Mouse (Mus musculus) layer of hippocampus, adult 8-10 months (tissue): ENCODE data around the gene Inppl1. TPM values are rescaled to one million over a fixed set of nuclear protein-coding genes. Genes with fewer than 3 reads are reported as not detected.

Source experiments
- DNase-seq, 2 experiments: peaks; one replicate each; pipeline ENCODE4 v3.0.0; 2022; ENCODE audit warnings: low spot score in 2 of 2
- total RNA-seq, 4 experiments: library from RNA; stranded (reverse); gene quantifications; 2 replicates each; pipeline ENCODE4 v1.2.4; 2022

Inppl1 gene
- total RNA-seq, 4 experiments from 2014 or later, result 29.1 to 38.3 (median 32.4) TPM

GRCm38 (mm10) chr7:101847934-101848333, 9.9 kb upstream of the Inppl1 start:
- DNase-seq, result no peak

GRCm38 (mm10) chr7:101844186-101844585, 6.2 kb upstream of the Inppl1 start:
- no peak for DNase-seq

DNA sequence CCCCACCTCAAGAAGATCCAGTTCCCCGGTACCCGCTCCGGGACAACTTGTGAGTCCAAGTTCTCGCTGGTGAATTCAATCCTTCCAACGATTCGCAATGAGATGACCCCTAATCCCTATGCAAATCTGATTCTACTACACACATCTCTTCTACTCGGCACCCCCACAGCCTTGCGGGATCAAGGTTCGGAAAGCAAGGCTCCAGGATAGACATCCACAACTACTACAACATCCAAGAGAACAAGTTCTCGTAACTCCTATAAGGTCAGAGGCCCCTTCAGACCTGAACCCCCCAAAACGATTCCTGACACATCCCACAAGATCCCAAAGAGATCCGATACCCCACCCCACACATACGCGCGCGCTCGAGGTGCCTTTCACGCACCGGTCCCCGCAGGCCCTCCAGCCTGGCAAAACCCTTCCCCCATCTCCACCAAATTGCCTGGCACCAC, 849 bp downstream of the Inppl1 start:
- DNase-seq, result no peak

DNA sequence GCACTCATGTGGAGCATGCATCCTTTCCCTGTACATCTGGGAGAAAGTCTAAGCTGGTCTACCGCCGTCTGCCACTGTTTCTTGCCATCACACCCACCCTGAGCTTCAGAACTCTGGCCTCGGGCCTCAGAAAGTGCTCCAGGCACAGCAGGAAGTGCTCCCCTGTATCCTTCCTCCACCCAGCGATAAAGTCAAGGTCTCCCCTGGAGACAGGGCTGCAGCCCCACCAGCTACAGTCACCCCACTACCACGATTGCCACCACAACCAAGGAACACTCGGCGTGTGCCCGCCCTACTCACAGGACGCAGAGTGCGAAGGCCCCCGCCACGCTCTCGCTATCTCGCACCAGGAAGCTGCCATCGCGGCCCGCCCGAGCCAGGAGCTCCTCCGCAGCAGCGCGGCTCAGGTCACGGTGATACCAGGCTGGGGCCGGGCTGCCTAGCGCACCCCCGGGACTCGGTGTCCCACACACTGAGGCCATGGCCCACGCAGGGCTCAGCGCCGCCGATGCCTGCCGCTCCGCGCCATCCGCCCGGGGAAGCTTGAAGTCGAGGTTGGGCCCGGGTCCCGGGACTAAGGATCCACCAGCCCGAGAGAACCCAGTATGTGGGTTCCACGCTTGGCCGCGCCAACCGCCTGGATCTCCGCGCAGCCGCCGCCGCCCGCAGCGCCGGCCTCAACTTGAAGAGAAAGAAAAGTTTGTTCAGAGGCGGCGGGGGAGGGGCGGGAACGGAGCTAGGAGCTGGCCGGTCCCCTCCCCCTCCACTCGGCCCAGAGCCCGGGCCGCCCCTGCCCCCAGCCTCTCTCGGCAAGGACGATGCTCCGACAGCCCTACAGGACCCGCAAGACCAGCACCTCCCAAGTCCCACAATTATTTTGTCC, 1.5 kb downstream of the Inppl1 start:
- peak in 1 of 2 experiments; percentile 34 for DNase-seq

DNA sequence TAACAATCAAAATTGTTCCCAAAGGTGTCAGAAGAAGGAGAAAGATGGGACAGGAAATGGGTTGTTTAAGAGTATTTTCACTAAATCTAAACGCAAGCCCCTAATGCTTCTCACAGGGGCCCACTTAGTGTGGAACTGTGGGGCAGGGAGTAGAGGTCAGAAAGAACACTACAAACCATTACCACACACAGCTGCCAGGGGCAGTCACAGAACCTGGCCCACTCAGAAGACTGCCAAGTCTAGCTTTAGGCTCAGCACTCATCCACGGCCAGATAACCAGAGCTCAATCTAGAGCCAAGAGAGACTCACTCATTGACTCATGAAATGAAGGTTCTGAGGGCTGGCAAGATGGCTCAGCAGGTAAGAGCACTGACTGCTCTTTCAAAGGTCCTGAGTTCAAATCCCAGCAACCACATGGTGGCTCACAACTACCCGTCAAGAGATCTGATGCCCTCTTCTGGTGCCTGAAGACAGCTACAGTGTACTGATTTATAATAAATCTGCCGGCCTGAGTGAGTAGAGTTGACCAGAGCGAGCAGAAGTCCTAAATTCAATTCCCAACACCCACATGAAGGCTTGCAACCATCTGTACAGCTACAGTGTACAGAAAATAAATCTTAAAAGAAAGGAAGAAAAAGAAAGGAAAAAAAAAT, 2.4 kb downstream of the Inppl1 start:
- no peak for DNase-seq

DNA sequence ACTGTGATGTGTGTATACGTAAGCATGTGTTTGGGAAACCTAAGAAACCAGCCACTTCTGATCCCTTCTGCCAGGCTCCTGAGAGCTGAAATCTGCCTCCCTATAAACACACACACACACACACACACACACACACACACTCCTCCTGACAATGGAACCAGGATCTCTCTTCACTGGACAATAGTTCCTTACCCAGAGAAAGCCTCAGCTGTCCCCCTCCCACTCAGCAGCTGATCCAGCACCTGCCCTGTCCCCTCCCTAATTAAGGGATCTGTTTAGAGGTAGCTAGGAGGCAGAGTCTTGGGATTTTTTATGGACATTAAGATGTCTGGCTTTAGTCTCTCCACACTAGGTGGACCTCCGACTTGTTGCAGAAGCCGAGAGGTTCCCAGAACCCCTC, 3.1 kb downstream of the Inppl1 start:
- no peak for DNase-seq

DNA sequence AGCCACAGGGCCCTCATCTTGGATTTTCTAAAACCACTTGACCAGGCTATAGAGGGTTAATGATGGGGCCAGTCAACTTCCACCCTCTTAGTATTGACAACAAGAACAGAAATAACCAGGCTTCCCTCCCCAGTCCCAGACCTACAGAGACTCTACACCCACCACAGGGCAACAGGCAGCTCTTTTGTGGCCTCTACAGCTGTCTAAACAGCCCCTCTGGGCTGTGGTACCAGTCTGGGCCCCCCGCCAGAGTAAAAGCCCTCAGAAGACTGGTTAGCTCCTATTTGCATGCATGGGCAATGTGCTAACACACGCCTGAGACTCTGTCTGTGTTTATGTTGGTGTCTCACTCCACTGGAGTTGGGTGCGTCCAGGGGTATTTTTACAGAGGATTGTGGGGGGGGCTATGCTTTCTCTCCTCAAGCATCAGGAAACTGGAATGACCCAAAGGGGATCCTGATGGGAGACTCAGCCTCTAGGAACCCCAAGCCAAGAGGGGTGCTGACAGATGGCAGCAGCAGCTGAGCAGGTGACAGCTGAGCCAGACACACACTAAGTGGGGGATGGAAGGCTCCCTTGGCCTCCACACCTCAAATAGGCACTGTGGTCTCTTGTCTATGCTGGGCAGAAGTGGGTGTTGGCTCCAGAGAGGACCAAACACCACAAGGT, 4.0 kb downstream of the Inppl1 start:
- no peak for DNase-seq

GRCm38 (mm10) chr7:101833352-101833751, 4.7 kb downstream of the Inppl1 start:
- no peak for DNase-seq

GRCm38 (mm10) chr7:101832372-101832771, 5.7 kb downstream of the Inppl1 start:
- DNase-seq, result no peak

DNA sequence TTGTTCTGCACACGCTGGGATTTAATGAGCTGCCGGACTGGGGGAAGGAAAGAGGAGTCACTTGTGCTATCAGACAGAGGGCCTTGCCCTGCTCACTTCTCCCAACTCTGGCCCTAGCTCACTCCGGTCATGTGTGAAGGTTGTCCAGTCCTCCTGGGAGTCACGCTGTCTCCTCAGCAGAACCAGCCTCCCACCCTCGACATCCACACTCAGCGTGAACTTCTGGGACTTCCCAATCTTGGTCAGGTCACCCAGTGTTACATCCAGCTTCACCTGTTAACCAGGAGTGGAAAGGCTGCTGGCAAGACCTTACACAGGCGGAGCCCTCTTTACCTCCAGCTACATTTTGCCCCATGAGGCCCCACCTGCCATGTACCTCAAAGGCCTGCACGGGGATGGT, 6.6 kb downstream of the Inppl1 start:
- no peak for DNase-seq

DNA sequence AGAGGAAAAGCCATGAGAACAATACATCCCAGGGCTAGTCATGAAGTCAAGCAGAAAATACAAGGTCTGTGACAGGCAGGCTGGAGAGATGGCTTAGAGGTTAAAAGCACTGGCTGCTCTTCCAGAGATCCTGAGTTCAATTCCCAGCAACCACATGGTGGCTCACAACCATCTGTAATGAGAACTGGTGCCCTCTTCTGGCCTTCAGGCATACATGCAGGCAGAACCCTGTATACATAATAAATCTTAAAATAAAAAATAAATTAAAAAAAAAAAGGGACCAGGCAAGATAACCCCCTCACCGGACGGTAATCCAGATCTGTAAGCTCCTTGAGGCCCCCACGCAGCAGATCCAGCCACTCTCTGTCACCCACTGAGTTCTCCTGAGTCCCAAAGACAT, 7.7 kb downstream of the Inppl1 start:
- DNase-seq, result no peak

GRCm38 (mm10) chr7:101823758-101824630, 14.0 kb downstream of the Inppl1 start:
- DNase-seq, result no peak

DNA sequence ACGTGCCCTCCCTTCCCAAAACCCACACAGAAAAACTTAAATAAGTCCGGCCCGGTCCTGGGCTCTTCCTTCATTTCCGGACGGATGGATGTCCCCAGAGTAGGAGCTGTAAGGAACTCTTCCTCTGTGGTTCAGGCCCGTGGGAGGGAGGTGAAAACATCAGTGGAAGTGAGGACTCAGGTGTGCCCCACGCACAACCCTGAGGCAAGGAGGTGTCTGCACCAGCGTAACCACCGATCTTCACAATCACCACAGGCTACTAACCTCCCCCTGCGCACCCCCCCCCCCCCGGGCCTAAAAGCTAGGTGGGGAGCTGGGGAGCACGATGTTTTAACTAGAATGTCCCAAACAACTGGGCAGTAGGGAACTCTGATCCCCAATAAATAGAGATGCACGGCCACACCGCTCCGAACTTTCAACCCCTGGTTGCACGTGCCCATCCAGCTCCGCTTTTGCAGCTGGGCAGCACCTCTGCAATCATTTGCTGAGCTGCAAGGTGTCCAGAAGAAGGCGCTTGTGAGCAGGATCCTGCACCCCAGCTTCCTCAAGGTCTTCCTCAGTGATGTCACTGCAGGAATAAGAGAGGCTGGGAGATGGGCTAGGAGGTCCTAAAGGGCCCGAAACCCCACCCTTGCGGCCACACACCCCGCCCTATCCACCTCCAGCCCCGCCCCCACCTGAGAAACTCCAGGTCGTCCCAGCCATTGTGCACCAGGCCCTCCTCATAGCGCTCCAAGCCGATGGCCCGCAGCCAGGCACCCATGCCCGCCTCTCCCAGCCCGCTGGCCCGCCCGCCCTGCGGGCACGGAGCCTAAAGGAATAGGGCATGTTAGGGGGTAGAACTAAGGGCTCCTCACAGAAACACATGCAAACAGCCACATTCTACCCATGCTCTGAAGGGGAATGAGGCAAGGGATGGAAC, 14.9 kb downstream of the Inppl1 start:
- DNase-seq, result no peak

DNA sequence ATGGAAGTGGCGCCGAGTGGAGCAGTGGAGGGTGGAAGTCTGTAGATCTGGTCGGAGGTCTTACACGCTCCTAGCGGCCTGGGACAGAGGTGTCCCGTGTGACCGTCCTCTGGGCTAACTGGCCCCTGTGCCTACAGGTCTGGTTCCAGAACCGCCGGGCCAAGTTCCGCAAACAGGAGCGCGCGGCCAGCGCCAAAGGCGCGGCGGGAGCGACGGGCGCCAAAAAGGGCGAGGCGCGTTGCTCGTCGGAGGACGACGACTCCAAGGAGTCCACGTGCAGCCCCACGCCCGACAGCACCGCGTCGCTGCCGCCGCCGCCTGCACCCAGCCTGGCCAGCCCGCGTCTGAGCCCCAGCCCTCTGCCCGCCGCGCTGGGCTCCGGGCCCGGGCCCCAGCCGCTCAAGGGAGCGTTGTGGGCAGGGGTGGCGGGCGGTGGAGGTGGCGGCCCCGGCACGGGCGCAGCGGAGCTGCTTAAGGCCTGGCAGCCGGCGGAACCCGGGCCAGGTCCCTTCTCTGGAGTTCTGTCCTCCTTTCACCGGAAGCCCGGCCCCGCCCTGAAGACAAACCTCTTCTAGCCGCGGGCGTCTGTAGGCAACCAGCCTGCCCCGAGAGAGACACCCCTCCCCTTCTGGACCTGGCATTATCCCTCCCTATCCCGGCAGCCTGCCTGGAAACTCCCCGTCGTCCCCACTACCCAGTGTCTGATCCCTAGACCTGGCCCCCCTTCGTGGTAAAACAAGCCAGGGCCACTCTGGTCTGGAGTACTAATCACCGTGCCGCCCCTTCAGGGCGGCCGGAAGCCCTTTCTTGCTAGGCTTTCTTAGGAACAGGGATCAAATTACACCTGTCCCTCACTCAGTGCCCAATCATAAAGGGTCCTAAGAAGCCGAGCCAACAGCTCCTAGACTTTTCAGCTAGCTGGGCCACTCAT, 16.2 kb downstream of the Inppl1 start:
- no peak for DNase-seq

- no peak for DNase-seq
Measured at GRCm38 (mm10) chr7:101820295-101821030, 17.6 kb downstream of the Inppl1 start.

DNA sequence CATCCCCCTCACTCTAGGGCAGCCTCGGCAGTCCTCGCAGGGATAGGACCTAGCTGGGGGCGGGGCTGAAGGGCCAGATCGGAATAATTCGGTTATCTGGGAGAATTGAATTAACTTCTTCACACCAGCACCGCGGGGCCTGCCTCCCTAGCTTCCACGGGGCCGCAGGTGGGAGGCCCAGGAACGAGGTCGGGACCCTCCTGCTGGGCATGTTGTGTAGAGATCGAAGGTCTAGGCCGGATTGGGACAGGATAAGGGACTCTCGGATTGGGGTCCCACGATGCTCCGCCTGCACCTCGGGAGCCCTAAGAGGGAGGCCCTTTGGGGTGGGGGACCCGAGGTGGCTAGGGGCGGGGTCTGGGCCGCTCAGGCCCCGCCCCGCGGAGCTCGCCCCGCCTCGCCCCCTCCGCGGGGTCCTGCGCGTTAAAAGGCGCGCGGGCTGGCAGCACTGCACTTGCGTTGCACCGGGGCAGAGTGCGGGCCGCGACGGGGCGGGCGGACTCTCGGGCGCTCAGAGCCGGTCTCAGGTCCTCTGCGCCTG, 20.1 kb downstream of the Inppl1 start, which contains the start of gene Phox2a:
Gene Phox2a, plus strand, starts transcription at position 453 of the 541 bp plus-strand sequence.
- no peak for DNase-seq

DNA sequence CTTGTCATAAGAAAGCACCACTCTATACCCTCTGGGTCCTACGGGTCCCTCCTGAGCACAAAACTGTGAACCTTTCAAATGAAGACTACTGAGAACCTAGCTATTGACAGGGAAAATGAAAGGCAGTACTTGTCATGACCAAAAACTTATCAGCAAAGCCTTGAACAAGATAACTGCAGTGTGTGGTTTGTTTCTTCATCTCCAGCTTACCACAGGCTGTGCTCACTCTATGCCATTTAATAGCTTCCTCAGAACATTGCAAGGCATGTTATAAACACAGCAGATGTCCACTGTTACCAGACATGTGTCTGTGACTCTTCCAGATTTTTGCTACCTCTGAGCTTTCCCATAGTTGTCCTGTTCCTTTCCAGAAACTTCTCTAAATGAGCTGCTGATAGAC, 61.0 kb downstream of the Inppl1 start:
- DNase-seq, result no peak

- peak; percentile 25 to 51 for DNase-seq
Measured at GRCm38 (mm10) chr7:101772687-101773086, 65.3 kb downstream of the Inppl1 start.
